Mouse (Mus musculus) urinary bladder, postnatal 25 days (tissue): ENCODE measurements around the gene Ppfibp1.

Experiments
- DNase-seq: peaks from one replicate; pipeline ENCODE4 v3.0.0; 2022; ENCODE audit warnings: low spot score

Ppfibp1 gene

GRCm38 (mm10) chr6:146881896-146882770 lies 6.2 kb upstream of the Ppfibp1 start:
- DNase-seq: no peak

- no peak for DNase-seq
Measured at GRCm38 (mm10) chr6:146883426-146883825, 4.9 kb upstream of the Ppfibp1 start.

- no peak for DNase-seq
Measured at GRCm38 (mm10) chr6:146884171-146884570, 4.1 kb upstream of the Ppfibp1 start.

- no peak for DNase-seq
Measured at GRCm38 (mm10) chr6:146884851-146885250, 3.4 kb upstream of the Ppfibp1 start.

- no peak for DNase-seq
Measured at GRCm38 (mm10) chr6:146888660-146889490, 588 bp downstream of the Ppfibp1 start.

GRCm38 (mm10) chr6:146890215-146890614 lies 1.9 kb downstream of the Ppfibp1 start:
- DNase-seq: no peak

- no peak for DNase-seq
Measured at GRCm38 (mm10) chr6:146890633-146891032, 2.3 kb downstream of the Ppfibp1 start.

GRCm38 (mm10) chr6:146893890-146894289 lies 5.6 kb downstream of the Ppfibp1 start:
- DNase-seq: no peak

- DNase-seq: no peak
Measured at GRCm38 (mm10) chr6:146898709-146899108, 10.4 kb downstream of the Ppfibp1 start.

GRCm38 (mm10) chr6:146899647-146900046 lies 11.4 kb downstream of the Ppfibp1 start:
- no peak for DNase-seq

- DNase-seq: no peak
Measured at GRCm38 (mm10) chr6:146901929-146902328, 13.6 kb downstream of the Ppfibp1 start.

- DNase-seq: no peak
Measured at GRCm38 (mm10) chr6:146903632-146904031, 15.3 kb downstream of the Ppfibp1 start.

GRCm38 (mm10) chr6:146904707-146905106 lies 16.4 kb downstream of the Ppfibp1 start:
- no peak for DNase-seq

- no peak for DNase-seq
Measured at GRCm38 (mm10) chr6:146906000-146906786, 17.9 kb downstream of the Ppfibp1 start.

GRCm38 (mm10) chr6:146907061-146907794 lies 18.9 kb downstream of the Ppfibp1 start:
- no peak for DNase-seq

GRCm38 (mm10) chr6:146907795-146908190 lies 19.5 kb downstream of the Ppfibp1 start:
- no peak for DNase-seq

GRCm38 (mm10) chr6:146908801-146909200 lies 20.5 kb downstream of the Ppfibp1 start:
- DNase-seq: no peak

- no peak for DNase-seq
Measured at GRCm38 (mm10) chr6:146909725-146910489, 21.6 kb downstream of the Ppfibp1 start.

GRCm38 (mm10) chr6:146910801-146911200 lies 22.5 kb downstream of the Ppfibp1 start:
- no peak for DNase-seq

- DNase-seq: no peak
Measured at GRCm38 (mm10) chr6:146912835-146913488, 24.7 kb downstream of the Ppfibp1 start.
